Mouse (Mus musculus) liver, postnatal 0 days (tissue): ENCODE measurements around the gene Zfp870.

ENCODE experiments used
- CTCF ChIP-seq: sonication (generic); IDR thresholded peaks from 2 replicates; pipeline ENCODE4 v1.5.1; 2016; ENCODE audit warnings: antibody characterized with exemption, low read depth
- EP300 ChIP-seq: IDR thresholded peaks from 2 replicates; pipeline ENCODE4 v1.6.1; 2016; ENCODE audit warnings: antibody characterized with exemption, low read depth, mild to moderate bottlenecking

DNA sequence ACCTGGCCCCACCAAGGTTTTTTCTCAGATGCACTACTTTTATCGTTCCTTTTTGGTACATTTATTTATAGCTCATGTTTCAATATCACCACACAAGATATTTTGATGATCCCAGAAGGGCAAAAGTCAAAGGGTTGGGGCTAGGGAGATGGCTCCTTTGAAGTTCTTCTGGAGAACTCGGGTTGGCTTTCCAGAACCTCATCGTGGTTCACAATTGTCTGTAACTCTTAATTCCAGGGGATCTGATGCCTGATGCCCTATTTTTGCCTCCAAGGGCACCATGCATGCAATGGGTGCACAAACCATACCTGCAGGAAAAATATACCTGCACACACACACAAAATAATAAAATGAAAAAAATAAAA is 61.0 kb downstream of the Zfp870 start:
- no peak for TF ChIP-seq CTCF
- TF ChIP-seq EP300: no peak
